Mouse (Mus musculus) urinary bladder, postnatal 4 days (tissue): ENCODE measurements around the gene Disc1.
A peak's percentile ranks its signal among the peaks of the same experiment; 100 is the strongest.

Source experiments
- DNase-seq, 2 experiments: peaks; one replicate each; pipeline ENCODE4 v3.0.0; 2021 to 2022; ENCODE audit warnings: low spot score in 2 of 2

Gene Disc1

GRCm38 (mm10) chr8:125258806-125259500 lies 205.0 kb downstream of the Disc1 start:
- DNase-seq, result no peak

DNA sequence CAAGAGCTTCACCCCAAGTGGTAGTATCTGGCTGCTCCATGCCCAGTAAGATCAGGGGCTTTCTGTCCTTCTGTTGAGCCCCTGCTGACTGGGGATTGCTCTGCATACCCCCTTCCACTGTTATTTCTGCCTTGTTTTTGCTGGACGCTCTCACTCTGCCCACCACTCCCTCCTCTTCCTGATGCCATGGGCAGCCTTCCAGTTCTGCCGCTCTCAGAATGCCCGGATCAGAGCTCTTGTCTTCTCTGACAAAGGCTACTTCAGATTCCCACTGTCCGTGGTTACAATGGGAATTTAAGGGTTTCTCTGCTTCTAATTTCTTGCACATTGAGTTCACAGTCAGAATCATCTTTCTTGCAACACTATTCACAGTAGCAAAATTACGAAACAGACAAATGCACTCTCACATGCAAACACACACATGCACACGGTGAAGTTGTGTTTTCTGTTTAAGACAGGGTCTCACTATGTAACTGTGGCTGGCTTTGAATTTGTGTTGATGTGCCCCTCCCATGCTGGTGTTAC lies 214.2 kb downstream of the Disc1 start:
- DNase-seq, result no peak

DNA sequence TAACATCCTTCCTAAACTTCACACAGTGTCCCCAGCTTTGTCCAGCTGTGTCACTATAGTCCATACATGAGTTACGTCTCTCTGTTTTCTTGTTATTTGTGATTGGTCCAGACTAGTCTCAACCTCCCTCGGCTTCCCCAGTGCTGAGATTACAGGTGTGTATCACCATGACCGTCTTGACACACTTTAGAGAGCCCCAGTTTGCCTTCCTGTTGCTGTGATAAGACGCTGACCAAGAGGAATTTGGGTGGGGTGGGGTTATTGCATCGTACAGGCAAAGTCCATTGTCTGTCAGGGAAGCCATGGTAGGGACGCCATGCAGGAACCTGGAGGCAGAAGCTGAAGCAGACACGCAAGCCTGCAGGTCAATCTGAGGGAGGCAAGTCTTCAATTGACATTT lies 216.3 kb downstream of the Disc1 start:
- DNase-seq, result no peak

DNA sequence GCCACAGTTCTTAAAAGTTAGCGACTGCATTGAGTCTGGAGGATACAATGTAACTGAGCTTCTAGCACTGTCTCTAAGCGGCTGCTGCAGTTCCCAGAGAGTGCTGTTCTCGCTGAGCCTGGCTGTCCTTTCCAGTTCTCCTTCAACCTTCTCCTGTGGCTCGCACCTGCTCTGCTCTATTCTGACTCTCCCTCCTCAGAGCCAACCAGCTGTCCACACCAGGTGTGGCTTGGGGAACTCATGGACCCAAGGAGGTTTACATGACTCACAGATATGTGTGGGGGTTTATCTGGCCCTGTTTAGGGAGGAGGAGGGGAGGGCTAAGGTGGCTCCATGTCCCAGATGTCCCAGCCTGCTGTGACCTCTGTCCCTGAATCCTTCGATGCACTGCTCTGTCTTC lies 217.4 kb downstream of the Disc1 start:
- DNase-seq, result no peak

DNA sequence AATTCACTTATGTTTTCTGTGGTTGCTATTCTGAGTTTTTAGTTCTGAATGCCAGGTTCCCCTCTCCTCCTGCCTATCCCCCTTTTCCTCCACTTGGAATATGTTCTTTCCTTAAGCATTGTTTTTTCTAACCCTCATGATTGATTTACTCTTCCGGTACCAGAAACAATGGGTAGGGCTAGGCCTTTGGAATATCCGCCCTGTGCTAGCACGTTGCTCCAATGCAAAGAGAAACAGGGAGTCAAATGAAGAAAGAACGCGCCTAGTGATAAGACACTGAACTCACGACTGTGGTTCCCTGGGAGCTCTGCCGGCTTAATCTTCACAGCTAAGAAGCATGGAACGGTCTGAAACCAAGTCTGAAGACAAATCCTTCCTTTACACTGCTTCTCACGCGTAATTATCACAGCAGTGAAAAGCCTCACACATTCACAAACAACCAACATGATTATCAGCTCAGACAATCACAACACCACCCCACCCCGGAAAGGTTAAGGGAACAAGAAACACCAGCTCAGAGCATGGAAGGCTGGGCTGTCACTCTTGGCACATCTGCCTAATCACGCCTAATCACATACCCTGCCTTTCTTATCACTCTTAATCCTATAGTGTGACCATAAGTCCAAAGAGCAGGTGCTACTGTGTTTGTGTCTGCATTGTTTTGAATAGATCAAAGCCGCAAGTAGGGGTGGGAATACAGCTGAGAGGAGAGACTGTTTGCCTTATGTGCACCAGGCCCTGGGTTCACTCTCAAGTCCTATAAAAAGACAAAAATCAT lies 218.3 kb downstream of the Disc1 start:
- DNase-seq, result no peak

- DNase-seq, result no peak
Measured at GRCm38 (mm10) chr8:125277071-125277682, 223.2 kb downstream of the Disc1 start.

GRCm38 (mm10) chr8:125279156-125279555 lies 225.2 kb downstream of the Disc1 start:
- DNase-seq, result no peak

- no peak for DNase-seq
Measured at GRCm38 (mm10) chr8:125279892-125280291, 225.9 kb downstream of the Disc1 start.

- DNase-seq, result peak in 1 of 2 experiments; percentile 26
Measured at GRCm38 (mm10) chr8:125282531-125282930, 228.5 kb downstream of the Disc1 start.

- no peak for DNase-seq
Measured at GRCm38 (mm10) chr8:125283542-125283941, 229.5 kb downstream of the Disc1 start.

- no peak for DNase-seq
Measured at GRCm38 (mm10) chr8:125284875-125285274, 230.9 kb downstream of the Disc1 start.

GRCm38 (mm10) chr8:125285391-125285790 lies 231.4 kb downstream of the Disc1 start:
- no peak for DNase-seq

- DNase-seq, result peak; percentile 71 to 79
Measured at GRCm38 (mm10) chr8:125285966-125286681, 232.1 kb downstream of the Disc1 start.

- no peak for DNase-seq
Measured at GRCm38 (mm10) chr8:125287311-125287710, 233.3 kb downstream of the Disc1 start.

GRCm38 (mm10) chr8:125287841-125288341 lies 233.9 kb downstream of the Disc1 start:
- no peak for DNase-seq

DNA sequence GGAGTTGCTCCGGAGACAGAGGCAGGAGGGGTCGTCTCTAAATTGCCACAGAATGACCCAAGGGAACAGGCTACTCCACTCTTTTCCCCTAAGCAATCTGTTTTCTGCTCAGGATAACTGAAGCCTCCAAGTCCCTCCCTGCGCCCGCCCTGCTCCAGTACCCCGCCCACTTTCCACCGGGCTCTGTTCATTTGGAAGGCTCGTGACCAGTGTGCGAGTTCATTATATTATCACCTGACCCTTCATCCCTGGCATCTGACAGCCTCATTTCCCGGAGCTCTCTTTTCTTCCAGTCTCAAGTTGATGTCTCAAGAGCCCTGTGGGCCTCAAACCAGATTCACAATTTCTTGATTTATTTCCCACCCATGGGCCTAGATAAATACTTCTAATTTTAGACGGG lies 237.5 kb downstream of the Disc1 start:
- no peak for DNase-seq

GRCm38 (mm10) chr8:125291932-125292717 lies 238.1 kb downstream of the Disc1 start:
- no peak for DNase-seq

DNA sequence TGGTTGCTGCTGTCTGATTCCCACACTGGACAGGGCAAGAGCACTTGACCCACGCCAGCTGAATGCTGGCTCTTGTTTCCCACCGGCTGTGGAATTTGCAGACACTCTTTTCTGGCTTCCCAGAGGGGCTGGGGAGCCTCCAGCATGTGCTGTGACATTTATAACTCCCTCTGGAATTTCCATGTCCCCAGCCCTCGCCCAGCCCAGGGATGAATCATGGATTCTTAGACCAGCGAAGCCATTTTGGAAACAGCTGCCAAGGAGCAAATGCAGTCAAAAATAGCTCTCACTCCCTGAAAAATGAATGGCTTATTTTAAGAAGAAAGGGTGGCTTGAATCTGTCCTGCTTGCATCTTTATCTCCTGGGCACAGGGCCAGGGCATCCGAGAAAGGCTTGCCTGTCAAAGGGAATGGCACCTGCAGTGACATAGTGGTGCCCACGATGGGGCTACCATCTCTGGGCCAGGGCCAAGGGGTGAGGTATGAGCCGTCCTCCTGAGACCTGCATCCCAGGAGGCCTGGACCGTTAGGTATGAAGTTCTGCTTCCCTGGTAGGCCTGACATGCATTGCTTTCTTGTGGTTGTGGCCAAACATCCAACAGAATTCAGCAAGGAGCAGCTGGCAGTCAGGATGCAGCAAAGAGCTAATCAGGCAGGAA lies 239.1 kb downstream of the Disc1 start:
- peak; percentile 64 to 67 for DNase-seq

DNA sequence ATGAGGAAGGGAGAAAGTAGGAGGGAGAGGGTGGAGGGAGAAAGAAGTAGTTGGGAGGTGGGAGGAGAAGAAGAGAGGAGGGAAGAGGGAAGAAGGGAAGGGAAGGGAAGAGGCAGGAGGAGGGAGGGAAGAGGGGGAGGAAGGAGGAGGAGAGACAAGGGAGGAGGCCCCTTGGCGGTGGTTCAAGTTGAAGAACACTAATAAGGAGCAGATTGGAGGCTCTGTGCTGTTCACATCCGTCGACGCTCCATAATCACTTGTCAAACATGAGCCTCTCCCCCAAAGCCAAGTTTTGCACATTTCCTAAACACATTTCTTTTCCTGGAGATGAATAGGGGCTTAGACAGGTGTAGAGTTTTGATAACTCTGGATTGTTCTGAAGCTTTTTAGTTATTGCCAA lies 245.3 kb downstream of the Disc1 start:
- DNase-seq, result no peak

DNA sequence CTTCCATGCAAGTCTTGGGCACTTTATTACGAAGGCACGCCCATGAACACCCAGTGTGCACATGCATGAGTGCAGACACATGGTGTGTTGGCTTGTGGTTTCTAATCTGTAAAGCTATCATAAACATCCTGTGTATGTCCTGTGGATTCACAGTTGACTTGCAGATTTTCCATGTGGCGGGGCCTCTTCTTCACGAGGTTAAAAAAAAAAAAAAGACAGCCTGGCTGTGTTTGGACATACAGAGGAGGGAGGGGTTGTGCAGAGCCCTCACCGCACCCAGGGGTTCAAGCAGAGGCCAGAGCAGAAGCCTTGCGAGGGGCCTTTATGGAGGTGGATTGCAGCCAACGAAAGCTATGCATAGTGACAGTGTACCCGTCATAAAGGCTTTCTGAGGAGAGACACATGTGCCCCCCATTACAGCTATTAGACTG lies 248.0 kb downstream of the Disc1 start:
- DNase-seq, result no peak
